Mouse (Mus musculus) lung, postnatal 0 days (tissue): ENCODE measurements around the gene Fasn. TPM values are rescaled to one million over a fixed set of nuclear protein-coding genes. Genes with fewer than 3 reads are reported as not detected.
"Not testable (repeated sequence)": the region's sequence is repeated elsewhere in the genome, so short reads cannot be mapped to it uniquely, and the experiment has no call there.

Experiments
- ATAC-seq: fragments of 200-750 bp; cut with Nextera tagmentation; 2 replicates; pipeline ENCODE4 v1.8.0; 2017; ENCODE audit warnings: moderate library complexity
- DNase-seq: peaks from one replicate; pipeline ENCODE4 v3.0.0-alpha.2; 2016; ENCODE audit warnings: low spot score
- H3K27ac ChIP-seq: fragments of 300-500 bp; sonication (generic); 2 replicates; pipeline ENCODE4 v1.5.1; 2014; ENCODE audit warnings: antibody characterized with exemption, mild to moderate bottlenecking, low read length, mixed read lengths
- H3K27me3 ChIP-seq: fragments of 300-500 bp; sonication (generic); replicated peaks from 2 replicates; pipeline ENCODE4 v1.6.1; 2014; ENCODE audit warnings: low read length, mixed read lengths; ENCODE audit not compliant: insufficient read depth
- H3K36me3 ChIP-seq: fragments of 300-500 bp; sonication (generic); 2 replicates; pipeline ENCODE4 v1.6.1; 2014; ENCODE audit warnings: low read length, mixed read lengths; ENCODE audit not compliant: insufficient read depth
- H3K4me1 ChIP-seq: fragments of 300-500 bp; sonication (generic); 2 replicates; pipeline ENCODE4 v1.6.1; 2014; ENCODE audit warnings: antibody characterized with exemption, low read depth, low read length, mixed read lengths; ENCODE audit not compliant: insufficient read depth
- H3K4me2 ChIP-seq: fragments of 300-500 bp; sonication (generic); replicated peaks from 2 replicates; pipeline ENCODE4 v1.6.1; 2014; ENCODE audit warnings: low read depth, mild to moderate bottlenecking, low read length, moderate library complexity, mixed read lengths
- H3K4me3 ChIP-seq: fragments of 300-500 bp; sonication (generic); 2 replicates; pipeline ENCODE4 v1.5.1; 2014; ENCODE audit warnings: low read depth, low read length
- H3K9ac ChIP-seq: fragments of 300-500 bp; sonication (generic); replicated peaks from 2 replicates; pipeline ENCODE4 v1.6.1; 2014; ENCODE audit warnings: low read depth, mild to moderate bottlenecking
- H3K9me3 ChIP-seq: fragments of 300-500 bp; sonication (generic); 2 replicates; pipeline ENCODE4 v1.6.1; 2016; ENCODE audit warnings: low read length, mixed read lengths
- CTCF ChIP-seq: IDR thresholded peaks from 2 replicates; pipeline ENCODE4 v1.5.1; 2016; ENCODE audit warnings: antibody characterized with exemption, mild to moderate bottlenecking
- EP300 ChIP-seq: IDR thresholded peaks from 2 replicates; pipeline ENCODE4 v1.6.1; 2016; ENCODE audit warnings: antibody characterized with exemption, mild to moderate bottlenecking, control low read depth
- WGBS: fragments of 180-500 bp; shearing (Covaris S2); extraction: QIAGEN DNeasy Blood & Tissue Kit; methylation state at CpG from one replicate; pipeline ENCODE4 v1.1.7; 2014; 5-methylcytosine and 5-hydroxymethylcytosine counted together
- polyA plus RNA-seq: library from polyadenylated mRNA; unstranded; fragments of >200 nt; fragmentation: Nextera tagmentation; extraction: Ambion mirVana; gene quantifications from 2 replicates; pipeline ENCODE4 v1.2.1, GENCODE M21; 2015

Gene Fasn
- polyA plus RNA-seq, 1 experiment from 2014 or later, result 63.8 TPM

DNA sequence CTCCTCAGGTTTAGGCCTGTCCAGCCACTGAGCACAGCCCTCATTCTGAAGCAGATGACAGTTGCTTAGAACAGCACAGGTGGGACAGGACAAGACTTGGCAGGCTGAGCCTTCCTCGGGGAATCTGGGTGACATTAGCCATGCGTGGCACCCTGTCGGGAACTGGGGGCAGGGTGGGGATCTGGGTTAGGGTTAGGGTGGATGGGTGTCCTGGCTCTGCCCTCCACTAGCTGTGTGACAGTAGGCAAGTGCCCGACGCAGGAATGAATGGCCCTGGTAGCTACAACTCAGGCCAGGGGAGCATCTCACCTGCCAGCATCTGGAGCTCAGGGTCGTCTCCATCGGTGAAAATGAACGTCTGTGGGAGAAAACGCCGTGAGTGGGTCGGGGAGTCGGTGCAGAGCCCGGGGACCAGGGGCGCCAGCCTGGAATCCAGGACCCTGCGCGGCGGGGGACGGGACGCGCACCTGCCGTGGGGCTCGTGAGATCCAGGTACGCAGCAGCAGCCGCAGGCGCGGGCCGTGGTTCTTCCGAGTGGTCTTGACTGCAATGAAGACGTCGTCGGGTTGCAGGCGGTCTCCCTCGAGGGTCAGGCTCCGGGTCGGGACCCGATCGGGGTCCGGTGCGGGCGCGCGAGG is 40.8 kb downstream of the Fasn start:
- H3K4me2 ChIP-seq, result peak overlapping the region; percentile 99
- peak overlapping the region; percentile 84 for H3K9ac ChIP-seq
- no peaks in the 10 kb centered on the region for H3K27me3 ChIP-seq
- 0 out of 2 replicates have a peak, but pooled peaks cover 10% of the 10 kb centered on the region for H3K36me3 ChIP-seq
- peak overlapping the region; percentile 82 for H3K27ac ChIP-seq
- no peak for TF ChIP-seq CTCF
- TF ChIP-seq EP300, result no peak
- DNase-seq (no peak), ATAC-seq (peak; percentile 9; the same call in 1 of the 2 replicates)
- 4% methylated on average over 31 of the region's 42 CpGs for WGBS
- peak overlapping the region; percentile 80 for H3K4me3 ChIP-seq
- peaks cover 13% of the 10 kb centered on the region; the same call in 1 of the 2 replicates for H3K4me1 ChIP-seq
- H3K9me3 ChIP-seq, result no peaks in the 10 kb centered on the region

DNA sequence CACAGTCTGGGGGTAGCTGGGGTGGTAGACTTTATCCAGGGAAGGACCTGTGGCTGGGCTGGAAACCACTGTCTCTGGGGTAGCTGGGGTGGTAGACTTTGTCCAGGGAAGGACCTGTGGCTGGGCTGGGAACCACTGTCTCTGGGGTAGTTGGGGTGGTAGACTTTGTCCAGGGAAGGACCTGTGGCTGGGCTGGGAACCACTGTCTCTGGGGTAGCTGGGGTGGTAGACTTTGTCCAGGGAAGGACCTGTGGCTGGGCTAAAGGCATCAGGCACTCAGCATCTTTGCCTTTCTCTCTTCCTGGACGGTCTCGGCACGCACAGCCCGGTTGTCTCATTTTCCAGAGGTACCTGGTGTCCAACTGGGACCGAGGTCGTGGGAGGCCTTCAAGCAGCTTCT is 43.0 kb downstream of the Fasn start:
- not testable (repeated sequence) for H3K27ac ChIP-seq, H3K4me3 ChIP-seq, DNase-seq, H3K27me3 ChIP-seq, ATAC-seq, H3K36me3 ChIP-seq, H3K9me3 ChIP-seq, H3K4me2 ChIP-seq, H3K9ac ChIP-seq
- peaks cover 13% of the 10 kb centered on the region; the same call in 1 of the 2 replicates for H3K4me1 ChIP-seq
- 100% methylated on average over 5 of the region's 6 CpGs for WGBS

DNA sequence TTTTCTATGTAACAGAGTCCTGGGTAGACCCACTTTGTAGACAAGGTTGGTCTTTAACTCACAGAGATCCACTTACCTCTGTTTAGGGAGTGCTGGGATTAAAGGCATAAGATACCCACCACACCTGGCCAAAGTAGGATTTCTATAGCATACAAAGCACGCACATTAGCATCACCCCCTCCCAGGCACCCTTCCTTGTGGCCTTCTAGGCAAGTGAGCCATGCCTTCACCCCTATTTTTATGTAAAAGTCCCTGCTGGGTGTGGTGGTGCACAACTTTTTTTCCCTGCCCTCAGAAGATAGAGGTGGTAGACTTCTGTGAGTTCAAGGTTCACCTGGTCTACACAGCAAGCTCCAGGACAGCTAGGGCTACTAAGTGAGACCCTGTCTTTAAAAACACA is 44.5 kb downstream of the Fasn start:
- DNase-seq (no peak), ATAC-seq (no peak)
- Histone ChIP-seq H3K27ac (no peak overlapping the region), H3K9me3 (no peaks in the 10 kb centered on the region), H3K9ac (no peak overlapping the region), H3K36me3 (no peaks in the 10 kb centered on the region), H3K4me3 (no peak overlapping the region), H3K27me3 (no peaks in the 10 kb centered on the region), H3K4me2 (no peak overlapping the region), H3K4me1 (peaks cover 9% of the 10 kb centered on the region; the same call in 1 of the 2 replicates)
- 88% methylated on average over 1 of the region's 1 CpGs for WGBS
- no peak for TF ChIP-seq EP300

DNA sequence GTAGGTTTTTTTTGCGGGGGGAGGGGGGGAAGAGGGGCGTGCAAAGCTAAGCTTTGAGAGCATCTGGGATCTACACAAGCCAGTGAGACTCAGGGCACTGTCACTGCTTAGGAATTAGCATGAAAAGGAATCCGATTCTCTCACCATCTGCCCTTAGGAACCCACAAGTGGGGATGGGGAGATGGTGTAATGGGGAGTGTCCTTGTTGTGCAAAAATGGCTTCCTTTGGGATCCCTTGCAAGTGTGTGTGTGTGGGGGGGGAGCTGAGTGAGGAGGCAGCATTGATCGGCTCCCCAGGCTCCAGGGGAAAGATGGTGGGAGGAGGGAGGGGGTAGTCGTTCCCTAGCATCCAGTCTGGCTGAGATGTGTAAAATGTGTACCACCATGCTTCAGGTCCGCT is 47.2 kb downstream of the Fasn start:
- ATAC-seq, result no peak
- H3K27ac ChIP-seq, result no peak overlapping the region
- no peak overlapping the region for H3K4me3 ChIP-seq
- no peaks in the 10 kb centered on the region for H3K4me1 ChIP-seq
- 0 out of 2 replicates have a peak overlapping the region, but pooled peaks have one; percentile 8 for H3K9ac ChIP-seq
- 47% methylated on average over 6 of the region's 6 CpGs for WGBS
- no peak for TF ChIP-seq EP300
- no peak for TF ChIP-seq CTCF
- H3K27me3 ChIP-seq, result no peaks in the 10 kb centered on the region
- DNase-seq, result no peak
- H3K36me3 ChIP-seq, result no peaks in the 10 kb centered on the region
- no peaks in the 10 kb centered on the region for H3K9me3 ChIP-seq
- no peak overlapping the region for H3K4me2 ChIP-seq

DNA sequence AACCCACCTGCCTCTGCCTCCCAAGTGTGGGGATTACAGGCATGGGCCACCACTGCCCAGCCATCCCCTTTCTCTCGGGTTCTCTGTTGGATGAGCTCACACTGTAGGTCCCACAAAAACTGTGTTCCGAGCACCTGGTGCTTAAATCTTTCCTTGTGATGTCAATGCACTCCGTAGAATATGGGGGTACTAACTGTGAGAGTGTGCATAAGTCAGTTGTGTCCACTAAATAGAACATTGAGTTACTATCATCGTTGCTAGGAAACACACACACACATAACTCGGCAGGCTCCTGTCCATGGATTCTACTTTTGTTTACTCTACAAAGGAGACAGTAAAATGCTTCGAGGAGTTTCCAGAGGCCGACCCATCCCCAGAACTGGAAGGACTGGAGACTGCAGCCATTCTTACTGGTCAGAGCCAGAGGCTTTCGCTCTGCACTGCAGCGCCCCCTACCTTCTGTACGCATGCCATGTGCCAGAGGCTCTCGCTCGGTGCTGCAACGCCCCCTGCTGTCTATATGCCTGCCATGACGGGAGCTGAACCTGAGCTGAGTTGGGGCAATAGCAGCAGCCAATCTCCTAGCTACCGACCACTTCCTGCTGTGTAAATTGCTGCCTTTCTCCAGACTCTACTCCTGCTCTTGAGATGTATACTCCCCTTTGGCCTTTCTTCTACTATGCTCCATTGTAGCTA is 48.4 kb downstream of the Fasn start:
- Histone ChIP-seq H3K9ac (no peak overlapping the region), H3K27ac (no peak overlapping the region), H3K4me3 (no peak overlapping the region), H3K27me3 (no peaks in the 10 kb centered on the region), H3K4me2 (no peak overlapping the region), H3K9me3 (no peaks in the 10 kb centered on the region), H3K36me3 (no peaks in the 10 kb centered on the region), H3K4me1 (no peaks in the 10 kb centered on the region)
- TF ChIP-seq EP300, result no peak; the same call in 1 of the 2 replicates
- peak; percentile 100 for TF ChIP-seq CTCF
- ATAC-seq (peak; percentile 94), DNase-seq (peak; percentile 96)
- WGBS, result 24% methylated on average over 15 of the region's 15 CpGs

DNA sequence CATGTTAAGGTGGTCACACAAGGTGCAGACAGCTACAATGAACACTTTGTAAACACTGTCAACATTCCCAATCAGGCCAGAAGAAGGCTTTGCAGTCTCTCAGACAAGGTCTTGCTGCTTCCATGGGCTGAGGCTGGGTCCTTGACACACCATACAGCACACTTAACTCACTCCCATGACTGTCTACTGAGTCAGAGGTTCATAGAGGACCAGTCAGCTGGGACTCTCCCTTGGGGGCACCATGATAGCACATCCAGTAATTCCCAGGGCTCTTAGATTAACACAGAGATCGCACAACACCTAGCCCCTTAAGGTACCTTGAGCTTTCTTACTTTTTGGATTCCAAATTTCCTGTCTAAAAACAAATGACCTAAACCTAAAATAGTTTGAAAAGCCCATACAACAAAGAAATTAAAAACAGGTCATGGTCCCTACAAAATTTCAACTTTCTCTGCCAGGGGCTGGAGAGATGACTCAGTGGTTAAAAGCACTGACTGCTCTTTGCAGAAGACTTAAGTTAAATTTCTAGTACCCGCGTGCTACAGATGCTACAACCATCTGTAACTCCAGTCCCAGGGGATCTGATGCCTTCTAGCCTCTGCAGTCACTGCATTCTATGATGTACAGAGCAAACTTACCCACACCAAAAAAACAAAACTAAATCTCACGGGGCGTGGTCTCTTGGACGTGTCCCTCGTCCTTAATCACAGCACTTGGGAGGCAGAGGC is 50.7 kb downstream of the Fasn start:
- DNase-seq, result no peak
- ATAC-seq, result no peak
- Histone ChIP-seq H3K9ac (no peak overlapping the region), H3K9me3 (no peaks in the 10 kb centered on the region), H3K36me3 (no peaks in the 10 kb centered on the region), H3K27ac (no peak overlapping the region), H3K4me1 (no peaks in the 10 kb centered on the region), H3K4me3 (no peak overlapping the region), H3K27me3 (no peaks in the 10 kb centered on the region), H3K4me2 (no peak overlapping the region)
- TF ChIP-seq CTCF (no peak), EP300 (no peak)
- 91% methylated on average over 7 of the region's 7 CpGs for WGBS
